In the genomic region with DNA sequence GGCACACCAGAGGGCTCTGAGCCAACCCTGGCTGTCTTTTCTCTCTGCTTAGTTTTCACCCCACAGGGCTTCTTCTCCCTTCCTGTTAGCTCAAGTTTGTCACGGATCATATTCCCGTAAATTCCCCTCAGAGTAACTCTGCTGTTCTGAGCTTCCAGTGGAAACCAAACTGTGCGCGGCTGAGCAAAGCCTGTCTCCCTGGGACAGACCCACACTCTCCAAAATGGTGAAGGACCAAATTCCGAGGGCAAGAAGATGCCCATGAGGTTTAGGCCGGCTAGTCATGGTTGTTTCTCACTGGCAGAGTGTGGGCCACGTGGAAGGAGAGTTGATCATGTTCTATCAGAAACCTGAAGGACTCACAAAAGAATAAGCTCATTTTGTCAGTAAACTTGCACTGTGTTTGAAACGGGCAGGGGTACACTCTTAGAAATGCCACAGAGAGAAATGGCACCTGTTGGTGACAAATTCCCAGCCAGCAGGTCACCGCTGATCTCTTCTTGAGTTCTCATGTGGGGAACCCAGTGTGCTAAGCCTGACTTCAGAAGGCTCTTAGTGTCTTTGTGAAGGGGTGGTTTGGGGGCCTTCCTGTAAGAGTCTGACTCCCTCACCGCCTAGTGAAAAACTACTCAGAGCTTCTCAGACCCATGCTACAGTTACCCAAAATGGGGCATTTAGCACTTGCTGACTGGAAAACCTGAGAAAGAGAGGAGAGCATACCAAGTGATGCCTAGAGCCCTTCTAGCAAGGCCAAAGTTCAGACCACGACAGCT, we compare ENCODE assay signal across 7 mouse cellular contexts. TPM values are rescaled to one million over a fixed set of nuclear protein-coding genes. Genes with fewer than 3 reads are reported as not detected.
DNase-seq lines count a peak whose midpoint lies in the region; ATAC-seq and TF ChIP-seq lines count a peak whose summit lies in the region.

No protein-coding gene starts in this region.

- H3K36me3 ChIP-seq in midbrain, postnatal 0 days (ENCODE audit: insufficient read depth, low read length): no peaks in the 10 kb centered on the region
- H3K36me3 ChIP-seq in midbrain, embryonic 15.5 days (replicated peaks): no peaks in the 10 kb centered on the region
- no peaks in the 10 kb centered on the region for H3K36me3 ChIP-seq in embryonic facial prominence, embryonic 13.5 days
- H3K36me3 ChIP-seq in liver, embryonic 11.5 days (ENCODE audit: control insufficient read depth, insufficient read depth, low read length): no peaks in the 10 kb centered on the region
- peaks cover 12% of the 10 kb centered on the region for H3K36me3 ChIP-seq in thymus, adult 2 months (ENCODE audit: control insufficient read depth, insufficient read depth, low read length)

- 74% methylated on average over 11 of the region's 11 CpGs for WGBS in midbrain, postnatal 0 days
- 79% methylated on average over 11 of the region's 11 CpGs for WGBS in midbrain, embryonic 15.5 days
- 52% methylated on average over 11 of the region's 11 CpGs for WGBS in embryonic facial prominence, embryonic 13.5 days
- WGBS in liver, embryonic 11.5 days: 52% methylated on average over 11 of the region's 11 CpGs
- 4% methylated on average over 11 of the region's 11 CpGs for WGBS in thymus, adult 2 months

- no peaks in the 10 kb centered on the region for H3K9me3 ChIP-seq in midbrain, postnatal 0 days (ENCODE audit: low read length)
- H3K9me3 ChIP-seq in midbrain, embryonic 15.5 days: no peaks in the 10 kb centered on the region
- no peaks in the 10 kb centered on the region for H3K9me3 ChIP-seq in embryonic facial prominence, embryonic 13.5 days
- no peaks in the 10 kb centered on the region for H3K9me3 ChIP-seq in liver, embryonic 11.5 days (ENCODE audit: control insufficient read depth, low read length)

- DNase-seq in midbrain, postnatal 0 days (ENCODE audit: low spot score): peak; percentile 23
- DNase-seq in liver, embryonic 11.5 days (ENCODE audit: low spot score): no peak
- DNase-seq in thymus, adult 2 months: peak; percentile 60
- no peak for DNase-seq in left cerebral cortex, adult 9 months (ENCODE audit: low spot score in 2 of 2)

- TF ChIP-seq CTCF in midbrain, postnatal 0 days (IDR thresholded peaks at IDR 0.05): peak; percentile 27; the same call in 1 of the 2 replicates
- no peak for TF ChIP-seq CTCF in thymus, adult 2 months (IDR thresholded peaks at IDR 0.05; ENCODE audit: borderline replicate concordance, control insufficient read depth, extremely low read depth, insufficient read depth, low read length, poor library complexity)

- H3K4me1 ChIP-seq in midbrain, postnatal 0 days (ENCODE audit: insufficient read depth, low read length): 0 out of 2 replicates have a peak, but pooled peaks cover under 1% of the 10 kb centered on the region
- H3K4me1 ChIP-seq in midbrain, embryonic 15.5 days: no peaks in the 10 kb centered on the region
- peaks cover 33% of the 10 kb centered on the region for H3K4me1 ChIP-seq in embryonic facial prominence, embryonic 13.5 days
- H3K4me1 ChIP-seq in liver, embryonic 11.5 days (replicated peaks; ENCODE audit: control insufficient read depth, insufficient read depth, low read length): peaks cover 23% of the 10 kb centered on the region
- peaks cover 39% of the 10 kb centered on the region for H3K4me1 ChIP-seq in thymus, adult 2 months (replicated peaks; ENCODE audit: control insufficient read depth, insufficient read depth, low read length)

- H3K4me2 ChIP-seq in midbrain, postnatal 0 days (ENCODE audit: low read depth, low read length, poor library complexity, severe bottlenecking): no peak overlapping the region
- H3K4me2 ChIP-seq in midbrain, embryonic 15.5 days: no peak overlapping the region
- H3K4me2 ChIP-seq in embryonic facial prominence, embryonic 13.5 days: peak overlapping the region; percentile 52
- H3K4me2 ChIP-seq in liver, embryonic 11.5 days: peak overlapping the region; percentile 49

- no peaks in the 10 kb centered on the region for H3K27me3 ChIP-seq in midbrain, postnatal 0 days (ENCODE audit: insufficient read depth, low read length)
- H3K27me3 ChIP-seq in midbrain, embryonic 15.5 days (replicated peaks): no peaks in the 10 kb centered on the region
- H3K27me3 ChIP-seq in embryonic facial prominence, embryonic 13.5 days: no peaks in the 10 kb centered on the region
- no peaks in the 10 kb centered on the region for H3K27me3 ChIP-seq in liver, embryonic 11.5 days (replicated peaks; ENCODE audit: control insufficient read depth, insufficient read depth, low read length)
- no peaks in the 10 kb centered on the region for H3K27me3 ChIP-seq in thymus, adult 2 months (ENCODE audit: control insufficient read depth, insufficient read depth, low read length)

- H3K9ac ChIP-seq in midbrain, postnatal 0 days (replicated peaks; ENCODE audit: low read length, poor library complexity, severe bottlenecking): no peak overlapping the region
- H3K9ac ChIP-seq in midbrain, embryonic 15.5 days: no peak overlapping the region
- peak overlapping the region; percentile 49; the same call in 1 of the 2 replicates for H3K9ac ChIP-seq in embryonic facial prominence, embryonic 13.5 days
- H3K9ac ChIP-seq in liver, embryonic 11.5 days (ENCODE audit: low read depth, low read length): peak overlapping the region; percentile 53

- H3K4me3 ChIP-seq in midbrain, postnatal 0 days (ENCODE audit: low read depth, low read length): no peak overlapping the region
- H3K4me3 ChIP-seq in midbrain, embryonic 15.5 days: no peak overlapping the region
- H3K4me3 ChIP-seq in embryonic facial prominence, embryonic 13.5 days: peak overlapping the region; percentile 28
- H3K4me3 ChIP-seq in liver, embryonic 11.5 days (ENCODE audit: low read depth, low read length): peak overlapping the region; percentile 37
- H3K4me3 ChIP-seq in thymus, adult 2 months (ENCODE audit: control insufficient read depth, insufficient read depth, low read length): peak overlapping the region; percentile 89

- H3K27ac ChIP-seq in midbrain, postnatal 0 days (ENCODE audit: low read depth, low read length): 0 out of 2 replicates have a peak overlapping the region, but pooled peaks have one; percentile 32
- no peak overlapping the region for H3K27ac ChIP-seq in midbrain, embryonic 15.5 days
- H3K27ac ChIP-seq in embryonic facial prominence, embryonic 13.5 days: peak overlapping the region; percentile 94
- peak overlapping the region; percentile 89 for H3K27ac ChIP-seq in liver, embryonic 11.5 days (ENCODE audit: low read depth, low read length)
- peak overlapping the region; percentile 98 for H3K27ac ChIP-seq in thymus, adult 2 months (ENCODE audit: control insufficient read depth, insufficient read depth, low read length)

- TF ChIP-seq POLR2A in thymus, adult 2 months (IDR thresholded peaks at IDR 0.05; ENCODE audit: control insufficient read depth, extremely low read depth, insufficient read depth, low read length, poor library complexity): no peak

- no peak; the same call in 1 of the 2 replicates for ATAC-seq in midbrain, postnatal 0 days (ENCODE audit: low FRiP score)
- ATAC-seq in midbrain, embryonic 15.5 days (replicated peaks): no peak
- peak; percentile 50; the same call in 1 of the 2 replicates for ATAC-seq in embryonic facial prominence, embryonic 13.5 days (ENCODE audit: insufficient number of reproducible peaks, insufficient read depth, low FRiP score, low TSS enrichment, low read depth)
- no peak for ATAC-seq in liver, embryonic 11.5 days (replicated peaks; ENCODE audit: low FRiP score)
- ATAC-seq in megakaryocyte-erythroid progenitor cell, adult 5-6 weeks (replicated peaks; ENCODE audit: low FRiP score, low TSS enrichment, poor library complexity, severe bottlenecking): no peak

RNA-seq across cellular contexts. Expression of gene Arhgdib, which starts 1.3 kb away (rescaled TPM):
- 8.3 and 9.0 TPM in 2 replicates for total RNA-seq in midbrain, postnatal 0 days (2014; rRNA removed)
- 16.1 and 19.0 TPM in 2 replicates for polyA plus RNA-seq in midbrain, postnatal 0 days (2015; fragmentation: Nextera tagmentation; extraction: Ambion mirVana)
- polyA plus RNA-seq in midbrain, embryonic 15.5 days (2015; fragmentation: Nextera tagmentation; extraction: Ambion mirVana): 15.3 and 16.4 TPM in 2 replicates
- 85.4 and 93.8 TPM in 2 replicates for polyA plus RNA-seq in embryonic facial prominence, embryonic 13.5 days (2015; fragmentation: Nextera tagmentation; extraction: Ambion mirVana)
- polyA plus RNA-seq in liver, embryonic 11.5 days (2014; fragmentation: Nextera tagmentation; extraction: Ambion mirVana): 181 and 183 TPM in 2 replicates
- 644 and 667 TPM in 2 replicates for polyA plus RNA-seq in thymus, adult 2 months (2012; rRNA removed)
- total RNA-seq in megakaryocyte-erythroid progenitor cell, adult 5-6 weeks (2014; fragmentation: Nextera tagmentation): 207 and 252 TPM in 2 replicates
- total RNA-seq in megakaryocyte-erythroid progenitor cell, adult 5-6 weeks (2017): 203 and 254 TPM in 2 replicates

RNA-seq across cellular contexts. Expression of gene Pde6h, which starts 16.7 kb away (rescaled TPM):
- total RNA-seq in midbrain, postnatal 0 days (2014; rRNA removed): 0.05 and 0.19 TPM in 2 replicates
- 0.37 and 0.84 TPM in 2 replicates for polyA plus RNA-seq in midbrain, postnatal 0 days (2015; fragmentation: Nextera tagmentation; extraction: Ambion mirVana)
- not detected in 2 replicates for polyA plus RNA-seq in midbrain, embryonic 15.5 days (2015; fragmentation: Nextera tagmentation; extraction: Ambion mirVana)
- 0.30 TPM in 1 of 2 replicates, not detected in the other for polyA plus RNA-seq in embryonic facial prominence, embryonic 13.5 days (2015; fragmentation: Nextera tagmentation; extraction: Ambion mirVana)
- polyA plus RNA-seq in liver, embryonic 11.5 days (2014; fragmentation: Nextera tagmentation; extraction: Ambion mirVana): not detected in 2 replicates
- polyA plus RNA-seq in thymus, adult 2 months (2012; rRNA removed): 0.01 TPM in 1 of 2 replicates, not detected in the other
- 3.1 TPM in 1 of 2 replicates, not detected in the other for total RNA-seq in megakaryocyte-erythroid progenitor cell, adult 5-6 weeks (2014; fragmentation: Nextera tagmentation)
- not detected in 2 replicates for total RNA-seq in megakaryocyte-erythroid progenitor cell, adult 5-6 weeks (2017)

RNA-seq across cellular contexts. Expression of gene Erp27, which starts 18.4 kb away (rescaled TPM):
- not detected in 2 replicates for total RNA-seq in midbrain, postnatal 0 days (2014; rRNA removed)
- not detected in 2 replicates for polyA plus RNA-seq in midbrain, postnatal 0 days (2015; fragmentation: Nextera tagmentation; extraction: Ambion mirVana)
- not detected in 2 replicates for polyA plus RNA-seq in midbrain, embryonic 15.5 days (2015; fragmentation: Nextera tagmentation; extraction: Ambion mirVana)
- 0.30 TPM in 1 of 2 replicates, not detected in the other for polyA plus RNA-seq in embryonic facial prominence, embryonic 13.5 days (2015; fragmentation: Nextera tagmentation; extraction: Ambion mirVana)
- polyA plus RNA-seq in liver, embryonic 11.5 days (2014; fragmentation: Nextera tagmentation; extraction: Ambion mirVana): 0.22 and 0.34 TPM in 2 replicates
- 1.8 and 2.4 TPM in 2 replicates for polyA plus RNA-seq in thymus, adult 2 months (2012; rRNA removed)
- total RNA-seq in megakaryocyte-erythroid progenitor cell, adult 5-6 weeks (2014; fragmentation: Nextera tagmentation): 1.6 and 2.3 TPM in 2 replicates
- total RNA-seq in megakaryocyte-erythroid progenitor cell, adult 5-6 weeks (2017): not detected in 2 replicates

Comparison
In these comparisons a context has a peak if more than half of its experiments do, and no peak if none do; other contexts are left out.
1. DNase-seq: peak in midbrain, postnatal 0 days (single experiment) and thymus, adult 2 months (single experiment); none in liver, embryonic 11.5 days (single experiment) and left cerebral cortex, adult 9 months (0 of 2).
2. H3K4me2 ChIP-seq: peak in embryonic facial prominence, embryonic 13.5 days (single experiment) and liver, embryonic 11.5 days (single experiment); none in midbrain, postnatal 0 days (single experiment) and midbrain, embryonic 15.5 days (single experiment).
3. H3K4me3 ChIP-seq: peak in embryonic facial prominence, embryonic 13.5 days (single experiment), liver, embryonic 11.5 days (single experiment) and thymus, adult 2 months (single experiment); none in midbrain, postnatal 0 days (single experiment) and midbrain, embryonic 15.5 days (single experiment).
4. H3K9ac ChIP-seq: peak in embryonic facial prominence, embryonic 13.5 days (single experiment) and liver, embryonic 11.5 days (single experiment); none in midbrain, postnatal 0 days (single experiment) and midbrain, embryonic 15.5 days (single experiment).